Mouse (Mus musculus) liver, embryonic 16.5 days (tissue): ENCODE data around the gene Reps2. TPM values are rescaled to one million over a fixed set of nuclear protein-coding genes. Genes with fewer than 3 reads are reported as not detected.

ENCODE experiments used
- ATAC-seq: fragments of 200-750 bp; cut with Nextera tagmentation; 2 replicates; pipeline ENCODE4 v1.8.0; 2017; ENCODE audit warnings: low read depth, mild to moderate bottlenecking, moderate number of reproducible peaks, moderate library complexity
- H3K27ac ChIP-seq: fragments of 300-500 bp; sonication (generic); 2 replicates; pipeline ENCODE4 v1.5.1; 2014; ENCODE audit warnings: mild to moderate bottlenecking, low read length
- H3K27me3 ChIP-seq: fragments of 300-500 bp; sonication (generic); 2 replicates; pipeline ENCODE4 v1.6.1; 2014; ENCODE audit warnings: low read depth, low read length, mixed read lengths; ENCODE audit not compliant: control insufficient read depth, insufficient read depth
- H3K36me3 ChIP-seq: fragments of 300-500 bp; sonication (generic); 2 replicates; pipeline ENCODE4 v1.6.1; 2014; ENCODE audit warnings: mild to moderate bottlenecking; ENCODE audit not compliant: control insufficient read depth, insufficient read depth
- H3K4me1 ChIP-seq: fragments of 300-500 bp; sonication (generic); 2 replicates; pipeline ENCODE4 v1.6.1; 2014; ENCODE audit warnings: low read depth, low read length, mixed read lengths; ENCODE audit not compliant: control insufficient read depth
- H3K4me2 ChIP-seq: fragments of 300-500 bp; sonication (generic); 2 replicates; pipeline ENCODE4 v1.6.1; 2014; ENCODE audit warnings: low read depth, low read length, mixed read lengths
- H3K4me3 ChIP-seq: fragments of 300-500 bp; sonication (generic); 2 replicates; pipeline ENCODE4 v1.5.1; 2014; ENCODE audit warnings: low read depth, mild to moderate bottlenecking, low read length
- H3K9ac ChIP-seq: fragments of 300-500 bp; sonication (generic); 2 replicates; pipeline ENCODE4 v1.6.1; 2014; ENCODE audit warnings: low read depth, low read length
- H3K9me3 ChIP-seq: fragments of 300-500 bp; sonication (generic); replicated peaks from 2 replicates; pipeline ENCODE4 v1.6.1; 2016; ENCODE audit warnings: low read length; ENCODE audit not compliant: control insufficient read depth
- WGBS: fragments of 180-500 bp; shearing (Covaris S2); extraction: QIAGEN DNeasy Blood & Tissue Kit; methylation state at CpG from one replicate; pipeline ENCODE4 v1.1.7; 2014; ENCODE audit not compliant: insufficient replicate concordance; 5-methylcytosine and 5-hydroxymethylcytosine counted together
- polyA plus RNA-seq: library from polyadenylated mRNA; unstranded; fragments of >200 nt; fragmentation: Nextera tagmentation; extraction: Ambion mirVana; gene quantifications from 2 replicates; pipeline ENCODE4 v1.2.1, GENCODE M21; 2015

Gene Reps2
- polyA plus RNA-seq, 1 experiment from 2014 or later: 0.73 TPM

DNA sequence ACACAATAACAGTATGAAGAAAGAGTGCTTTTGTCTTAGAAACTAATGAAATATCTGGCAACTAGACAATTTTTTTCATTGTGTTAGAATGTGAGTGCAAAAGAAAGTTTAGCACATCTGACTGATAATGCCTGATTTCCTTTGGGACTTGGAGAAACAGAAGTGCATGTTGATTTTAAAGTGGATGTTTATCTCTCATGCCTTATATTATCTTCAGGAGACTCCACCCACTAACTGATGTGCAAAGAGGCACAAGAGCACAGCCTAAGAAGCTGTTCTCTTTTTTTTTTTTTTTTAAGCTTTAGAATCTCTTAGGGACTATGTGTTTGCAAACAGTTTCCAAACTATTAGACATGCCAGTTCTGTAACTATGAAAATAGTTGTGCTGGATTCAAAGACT is 7.7 kb upstream of the Reps2 start:
- H3K36me3 ChIP-seq: no peaks in the 10 kb centered on the region
- H3K9ac ChIP-seq: no peak overlapping the region
- H3K27ac ChIP-seq: no peak overlapping the region
- no peak overlapping the region for H3K4me3 ChIP-seq
- H3K27me3 ChIP-seq: no peaks in the 10 kb centered on the region
- H3K4me1 ChIP-seq: no peaks in the 10 kb centered on the region; the same call in 1 of the 2 replicates
- H3K9me3 ChIP-seq: no peaks in the 10 kb centered on the region
- no peak overlapping the region for H3K4me2 ChIP-seq
- ATAC-seq: no peak

- peak overlapping the region; percentile 90 for H3K4me2 ChIP-seq
- no peak for ATAC-seq
- H3K27ac ChIP-seq: no peak overlapping the region
- no peaks in the 10 kb centered on the region for H3K9me3 ChIP-seq
- no peaks in the 10 kb centered on the region for H3K36me3 ChIP-seq
- peak overlapping the region; percentile 74 for H3K4me3 ChIP-seq
- H3K4me1 ChIP-seq: no peaks in the 10 kb centered on the region; the same call in 1 of the 2 replicates
- 0 out of 2 replicates have a peak, but pooled peaks cover 2% of the 10 kb centered on the region for H3K27me3 ChIP-seq
- 14% methylated on average over 4 of the region's 4 CpGs for WGBS
- no peak overlapping the region; the same call in 1 of the 2 replicates for H3K9ac ChIP-seq
These were observed 292 bp upstream of the Reps2 start for GRCm38 (mm10) chrX:162643789-162644092.

- WGBS: 33% methylated on average over 11 of the region's 11 CpGs
- Histone ChIP-seq H3K4me3 (peak overlapping the region; percentile 74), H3K9ac (peak overlapping the region; percentile 67), H3K4me2 (peak overlapping the region; percentile 90), H3K4me1 (no peaks in the 10 kb centered on the region; the same call in 1 of the 2 replicates), H3K36me3 (no peaks in the 10 kb centered on the region), H3K27ac (peak overlapping the region; percentile 66), H3K27me3 (0 out of 2 replicates have a peak, but pooled peaks cover 2% of the 10 kb centered on the region), H3K9me3 (no peaks in the 10 kb centered on the region)
- ATAC-seq: peak; percentile 39
These were observed 903 bp downstream of the Reps2 start for GRCm38 (mm10) chrX:162642402-162643090.

DNA sequence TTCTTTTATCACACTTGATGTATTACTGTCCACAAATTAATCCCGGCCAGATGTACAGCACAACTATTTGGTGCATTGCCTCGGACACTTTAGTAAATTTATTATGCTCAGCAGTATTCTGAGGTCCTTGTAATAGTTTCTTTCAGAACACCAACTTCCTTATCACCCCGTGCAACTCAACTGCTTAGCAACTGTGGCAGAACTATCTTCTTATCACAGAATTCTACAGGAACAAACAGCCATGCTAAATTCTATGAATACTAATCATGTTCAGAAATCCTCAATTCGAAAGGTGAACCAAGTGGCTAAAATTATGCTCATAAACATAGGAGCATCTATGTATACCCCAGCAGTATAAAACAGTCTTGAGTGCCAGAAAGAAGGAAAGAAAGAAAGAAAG is 1.7 kb downstream of the Reps2 start:
- Histone ChIP-seq H3K9ac (no peak overlapping the region), H3K36me3 (no peaks in the 10 kb centered on the region), H3K4me2 (peak overlapping the region; percentile 90), H3K27me3 (0 out of 2 replicates have a peak, but pooled peaks cover 2% of the 10 kb centered on the region), H3K4me3 (no peak overlapping the region), H3K4me1 (no peaks in the 10 kb centered on the region; the same call in 1 of the 2 replicates), H3K27ac (no peak overlapping the region), H3K9me3 (no peaks in the 10 kb centered on the region)
- no peak for ATAC-seq
- WGBS: 29% methylated on average over 4 of the region's 4 CpGs

DNA sequence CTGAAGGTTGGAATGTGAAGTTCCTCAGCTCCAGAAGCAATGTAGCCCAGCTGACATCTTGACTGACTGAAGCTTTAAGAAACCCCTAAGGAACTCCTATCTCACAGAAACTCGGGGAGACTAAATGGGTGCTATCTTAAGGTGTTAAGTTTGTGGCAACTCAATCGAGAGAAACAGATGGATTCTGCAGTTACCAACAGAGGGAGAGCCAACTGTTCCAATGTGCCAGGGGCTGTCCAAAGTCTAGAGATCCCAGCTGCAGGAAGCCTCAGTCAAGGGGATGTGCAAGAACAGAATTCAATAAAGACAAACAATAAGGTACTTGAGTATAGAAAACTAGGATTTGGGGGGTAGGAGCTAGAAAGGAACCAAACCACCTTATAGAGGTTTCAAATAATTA is 8.3 kb downstream of the Reps2 start:
- Histone ChIP-seq H3K36me3 (no peaks in the 10 kb centered on the region), H3K4me2 (no peak overlapping the region), H3K4me1 (no peaks in the 10 kb centered on the region; the same call in 1 of the 2 replicates), H3K9ac (no peak overlapping the region), H3K27me3 (no peaks in the 10 kb centered on the region), H3K4me3 (no peak overlapping the region), H3K9me3 (no peaks in the 10 kb centered on the region), H3K27ac (no peak overlapping the region)
- ATAC-seq: no peak
- WGBS: 30% methylated on average over 2 of the region's 2 CpGs

GRCm38 (mm10) chrX:162622091-162622437 is 21.4 kb downstream of the Reps2 start:
- ATAC-seq: no peak

GRCm38 (mm10) chrX:162621194-162622090 is 22.0 kb downstream of the Reps2 start:
- H3K36me3 ChIP-seq: no peaks in the 10 kb centered on the region
- ATAC-seq: no peak
- H3K9me3 ChIP-seq: no peaks in the 10 kb centered on the region
- H3K4me1 ChIP-seq: no peaks in the 10 kb centered on the region
- no peak overlapping the region for H3K4me3 ChIP-seq
- H3K9ac ChIP-seq: no peak overlapping the region
- 62% methylated on average over 5 of the region's 5 CpGs for WGBS
- H3K27ac ChIP-seq: no peak overlapping the region
- no peak overlapping the region for H3K4me2 ChIP-seq
- H3K27me3 ChIP-seq: no peaks in the 10 kb centered on the region

More at GRCm38 (mm10) chrX:162622091-162622437, 21.4 kb downstream of the Reps2 start:
- no peak overlapping the region for H3K9ac ChIP-seq
- no peak overlapping the region for H3K27ac ChIP-seq
- H3K27me3 ChIP-seq: no peaks in the 10 kb centered on the region
- no peaks in the 10 kb centered on the region for H3K36me3 ChIP-seq
- no peak overlapping the region for H3K4me3 ChIP-seq
- WGBS: 55% methylated on average over 1 of the region's 1 CpGs
- H3K4me1 ChIP-seq: no peaks in the 10 kb centered on the region
- no peak overlapping the region for H3K4me2 ChIP-seq
- H3K9me3 ChIP-seq: no peaks in the 10 kb centered on the region

GRCm38 (mm10) chrX:162619705-162620104 is 23.7 kb downstream of the Reps2 start:
- no peaks in the 10 kb centered on the region for H3K36me3 ChIP-seq
- H3K27ac ChIP-seq: no peak overlapping the region
- H3K27me3 ChIP-seq: no peaks in the 10 kb centered on the region
- no peak overlapping the region for H3K4me2 ChIP-seq
- H3K9ac ChIP-seq: no peak overlapping the region
- 56% methylated on average over 2 of the region's 2 CpGs for WGBS
- H3K9me3 ChIP-seq: no peaks in the 10 kb centered on the region
- ATAC-seq: no peak
- no peaks in the 10 kb centered on the region for H3K4me1 ChIP-seq
- no peak overlapping the region for H3K4me3 ChIP-seq

DNA sequence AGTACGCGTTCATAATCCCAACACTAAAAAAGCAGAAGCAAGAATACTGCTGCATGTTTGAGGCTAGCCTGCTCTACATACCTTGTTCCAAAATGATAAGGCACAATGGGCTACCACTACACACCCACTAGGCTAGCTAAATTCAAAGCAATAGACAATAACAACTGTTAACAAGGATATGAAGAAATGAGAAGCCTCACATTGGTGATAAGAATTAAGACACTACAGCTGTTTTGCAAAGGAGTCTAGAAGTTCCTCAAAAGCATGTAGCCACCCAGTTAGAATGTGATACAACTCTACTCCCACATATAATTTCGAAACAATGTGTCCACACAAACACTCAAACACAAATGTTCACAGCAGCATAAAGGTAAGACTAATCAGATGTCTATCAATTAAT is 24.9 kb downstream of the Reps2 start:
- H3K4me3 ChIP-seq: no peak overlapping the region
- ATAC-seq: no peak
- no peaks in the 10 kb centered on the region for H3K9me3 ChIP-seq
- no peaks in the 10 kb centered on the region for H3K27me3 ChIP-seq
- WGBS: 74% methylated on average over 3 of the region's 3 CpGs
- H3K9ac ChIP-seq: no peak overlapping the region
- H3K4me2 ChIP-seq: no peak overlapping the region
- H3K27ac ChIP-seq: no peak overlapping the region
- H3K36me3 ChIP-seq: no peaks in the 10 kb centered on the region
- H3K4me1 ChIP-seq: no peaks in the 10 kb centered on the region
